Mouse (Mus musculus) brain, embryonic 14.5 days (tissue): ENCODE results near the gene Trpm8. TPM values are rescaled to one million over a fixed set of nuclear protein-coding genes. Genes with fewer than 3 reads are reported as not detected.

Experiments
- DNase-seq: peaks from one replicate; pipeline ENCODE4 v3.0.0-alpha.2; 2011; ENCODE audit warnings: low read depth
- CTCF ChIP-seq: fragments of 200-500 bp; IDR thresholded peaks from 2 replicates; pipeline ENCODE4 v1.5.1; 2012; ENCODE audit warnings: inconsistent platforms, mild to moderate bottlenecking, moderate library complexity, borderline replicate concordance; ENCODE audit not compliant: insufficient read depth, insufficient read length; ENCODE audit errors: extremely low read depth
- POLR2A ChIP-seq: fragments of 200-500 bp; IDR thresholded peaks from 2 replicates; pipeline ENCODE4 v1.6.1; 2012; ENCODE audit warnings: mild to moderate bottlenecking, inconsistent platforms, borderline replicate concordance; ENCODE audit not compliant: poor library complexity, insufficient read depth, insufficient read length, severe bottlenecking; ENCODE audit errors: extremely low read depth
- polyA plus RNA-seq: library from polyadenylated mRNA; depleted of rRNA; stranded (reverse); fragments of >200 nt; gene quantifications from 2 replicates; pipeline ENCODE4 v1.2.3, GENCODE M21; 2012

The Trpm8 gene
- polyA plus RNA-seq, 1 experiment, result 0.10 TPM

GRCm38 (mm10) chr1:88357458-88358090 lies 80.1 kb downstream of the Trpm8 start:
- TF ChIP-seq POLR2A (no peak), CTCF (peak; percentile 91)
- DNase-seq, result peak; percentile 95

GRCm38 (mm10) chr1:88358102-88358654 lies 80.7 kb downstream of the Trpm8 start:
- DNase-seq, result no peak
- no peak for TF ChIP-seq POLR2A
- no peak for TF ChIP-seq CTCF

- DNase-seq, result no peak
- TF ChIP-seq POLR2A (no peak), CTCF (no peak)
Measured at GRCm38 (mm10) chr1:88361085-88361484, 83.6 kb downstream of the Trpm8 start.

- TF ChIP-seq CTCF (peak; percentile 6; the same call in 1 of the 2 replicates), POLR2A (no peak)
- no peak for DNase-seq
Measured at GRCm38 (mm10) chr1:88366881-88367644, 89.6 kb downstream of the Trpm8 start.

GRCm38 (mm10) chr1:88378446-88378845 lies 101.0 kb downstream of the Trpm8 start:
- DNase-seq, result no peak
- TF ChIP-seq POLR2A (no peak), CTCF (no peak)

- TF ChIP-seq POLR2A (no peak), CTCF (no peak)
- no peak for DNase-seq
Measured at GRCm38 (mm10) chr1:88391632-88392031, 114.2 kb downstream of the Trpm8 start.

- TF ChIP-seq POLR2A (no peak), CTCF (no peak)
- DNase-seq, result no peak
Measured at GRCm38 (mm10) chr1:88393321-88393720, 115.9 kb downstream of the Trpm8 start.

GRCm38 (mm10) chr1:88403378-88403777 lies 125.9 kb downstream of the Trpm8 start:
- TF ChIP-seq CTCF, result no peak
- TF ChIP-seq POLR2A, result no peak
- DNase-seq, result no peak

GRCm38 (mm10) chr1:88406078-88406806 lies 128.8 kb downstream of the Trpm8 start:
- peak; percentile 65 for DNase-seq
- TF ChIP-seq CTCF (no peak), POLR2A (no peak)

- no peak for DNase-seq
- TF ChIP-seq CTCF (no peak), POLR2A (no peak)
Measured at GRCm38 (mm10) chr1:88406807-88407198, 129.3 kb downstream of the Trpm8 start, which contains the start of gene Spp2. Gene Spp2, plus strand, starts transcription at chr1:88406961.

GRCm38 (mm10) chr1:88408340-88408739 lies 130.9 kb downstream of the Trpm8 start:
- DNase-seq, result no peak
- no peak for TF ChIP-seq CTCF
- TF ChIP-seq POLR2A, result no peak
